Mouse (Mus musculus): ENCODE measurements around the gene Il10.

- TF ChIP-seq CTCF (IDR thresholded peaks at IDR 0.05; ENCODE audit: borderline replicate concordance, control insufficient read depth, extremely low read depth, insufficient read depth, low read length, poor library complexity) (no peak), POLR2A (IDR thresholded peaks at IDR 0.05; ENCODE audit: control insufficient read depth, extremely low read depth, insufficient read depth, low read length, poor library complexity) (no peak)
These were observed 49.4 kb downstream of the Il10 start for GRCm38 (mm10) chr1:131069010-131069409.
